Mouse (Mus musculus) neural tube, embryonic 14.5 days (tissue): ENCODE measurements around the gene Sfta2. TPM values are rescaled to one million over a fixed set of nuclear protein-coding genes. Genes with fewer than 3 reads are reported as not detected.

Experiments
- ATAC-seq: fragments of 200-750 bp; cut with Nextera tagmentation; 2 replicates; pipeline ENCODE4 v1.8.0; 2017; ENCODE audit warnings: low read depth, mild to moderate bottlenecking, moderate TSS enrichment, moderate library complexity
- H3K27ac ChIP-seq: fragments of 300-500 bp; sonication (generic); 2 replicates; pipeline ENCODE4 v1.5.1; 2014; ENCODE audit warnings: low read depth, mild to moderate bottlenecking, control low read depth, low read length, moderate library complexity, mixed read lengths
- H3K27me3 ChIP-seq: fragments of 300-500 bp; sonication (generic); 2 replicates; pipeline ENCODE4 v1.6.1; 2014; ENCODE audit warnings: low read length; ENCODE audit not compliant: control insufficient read depth, insufficient read depth
- H3K36me3 ChIP-seq: fragments of 300-500 bp; sonication (generic); 2 replicates; pipeline ENCODE4 v1.6.1; 2014; ENCODE audit warnings: low read length, mixed read lengths; ENCODE audit not compliant: control insufficient read depth, insufficient read depth
- H3K4me1 ChIP-seq: fragments of 300-500 bp; sonication (generic); 2 replicates; pipeline ENCODE4 v1.6.1; 2014; ENCODE audit warnings: low read length; ENCODE audit not compliant: control insufficient read depth, insufficient read depth
- H3K4me2 ChIP-seq: fragments of 300-500 bp; sonication (generic); 2 replicates; pipeline ENCODE4 v1.6.1; 2014; ENCODE audit warnings: mild to moderate bottlenecking, low read depth, low read length, control low read depth
- H3K4me3 ChIP-seq: fragments of 300-500 bp; sonication (generic); 2 replicates; pipeline ENCODE4 v1.5.1; 2014; ENCODE audit warnings: low read depth, low read length, control low read depth, mixed read lengths
- H3K9ac ChIP-seq: fragments of 300-500 bp; sonication (generic); replicated peaks from 2 replicates; pipeline ENCODE4 v1.6.1; 2014; ENCODE audit warnings: low read depth, mild to moderate bottlenecking, control low read depth, low read length, mixed read lengths
- H3K9me3 ChIP-seq: fragments of 300-500 bp; sonication (generic); 2 replicates; pipeline ENCODE4 v1.6.1; 2016; ENCODE audit warnings: low read length; ENCODE audit not compliant: control insufficient read depth
- WGBS: fragments of 180-500 bp; shearing (Covaris S2); extraction: QIAGEN DNeasy Blood & Tissue Kit; methylation state at CpG from one replicate; pipeline ENCODE4 v1.1.7; 2014; 5-methylcytosine and 5-hydroxymethylcytosine counted together
- polyA plus RNA-seq: library from polyadenylated mRNA; unstranded; fragments of >200 nt; fragmentation: Nextera tagmentation; extraction: Ambion mirVana; gene quantifications from 2 replicates; pipeline ENCODE4 v1.2.1, GENCODE M21; 2014

Sfta2 gene
- polyA plus RNA-seq, 1 experiment from 2014 or later: not detected

GRCm38 (mm10) chr17:35590410-35591218 is 10.7 kb upstream of the Sfta2 start:
- H3K27me3 ChIP-seq: no peaks in the 10 kb centered on the region
- no peak overlapping the region for H3K9ac ChIP-seq
- H3K4me2 ChIP-seq: no peak overlapping the region
- peak; percentile 82; the same call in 1 of the 2 replicates for ATAC-seq
- H3K27ac ChIP-seq: no peak overlapping the region; the same call in 1 of the 2 replicates
- no peaks in the 10 kb centered on the region for H3K9me3 ChIP-seq
- no peak overlapping the region for H3K4me3 ChIP-seq
- H3K4me1 ChIP-seq: no peaks in the 10 kb centered on the region
- H3K36me3 ChIP-seq: no peaks in the 10 kb centered on the region
- 49% methylated on average over 21 of the region's 21 CpGs for WGBS

GRCm38 (mm10) chr17:35591219-35591578 is 10.2 kb upstream of the Sfta2 start:
- no peaks in the 10 kb centered on the region for H3K4me1 ChIP-seq
- H3K4me2 ChIP-seq: no peak overlapping the region
- H3K9me3 ChIP-seq: no peaks in the 10 kb centered on the region
- WGBS: 55% methylated on average over 7 of the region's 7 CpGs
- 0 out of 2 replicates have a peak, but pooled peaks have one; percentile 65 for ATAC-seq
- no peak overlapping the region for H3K9ac ChIP-seq
- no peak overlapping the region for H3K4me3 ChIP-seq
- no peak overlapping the region; the same call in 1 of the 2 replicates for H3K27ac ChIP-seq
- no peaks in the 10 kb centered on the region for H3K36me3 ChIP-seq
- no peaks in the 10 kb centered on the region for H3K27me3 ChIP-seq

GRCm38 (mm10) chr17:35591731-35592130 is 9.6 kb upstream of the Sfta2 start:
- Histone ChIP-seq H3K9me3 (no peaks in the 10 kb centered on the region), H3K4me3 (no peak overlapping the region), H3K27ac (no peak overlapping the region), H3K4me1 (no peaks in the 10 kb centered on the region), H3K36me3 (no peaks in the 10 kb centered on the region), H3K9ac (no peak overlapping the region), H3K4me2 (no peak overlapping the region), H3K27me3 (no peaks in the 10 kb centered on the region)
- 92% methylated on average over 15 of the region's 15 CpGs for WGBS
- no peak for ATAC-seq

DNA sequence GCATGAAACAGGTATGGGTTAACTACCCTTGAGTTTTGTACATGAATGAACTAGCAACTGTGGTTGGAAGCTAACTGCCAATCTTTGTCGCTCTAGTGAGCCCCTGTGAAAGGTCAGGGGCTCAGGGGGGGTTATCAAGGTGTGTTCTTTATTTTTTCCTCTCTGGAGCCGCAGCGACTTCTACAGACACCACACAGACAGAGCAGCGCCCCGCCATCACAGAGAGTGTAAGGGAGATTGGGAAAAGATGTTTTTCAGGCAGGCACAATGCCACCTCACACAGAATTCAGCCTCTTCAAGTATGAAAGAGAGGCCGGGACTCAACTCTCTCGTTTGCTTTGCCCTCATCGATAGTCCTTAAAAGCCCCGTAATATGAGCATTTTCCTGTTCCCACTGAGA is 9.2 kb upstream of the Sfta2 start:
- no peak for ATAC-seq
- H3K4me1 ChIP-seq: no peaks in the 10 kb centered on the region
- H3K9ac ChIP-seq: no peak overlapping the region
- no peaks in the 10 kb centered on the region for H3K9me3 ChIP-seq
- H3K4me2 ChIP-seq: no peak overlapping the region
- no peaks in the 10 kb centered on the region for H3K27me3 ChIP-seq
- H3K27ac ChIP-seq: no peak overlapping the region
- H3K36me3 ChIP-seq: no peaks in the 10 kb centered on the region
- H3K4me3 ChIP-seq: no peak overlapping the region
- WGBS: 91% methylated on average over 9 of the region's 9 CpGs

DNA sequence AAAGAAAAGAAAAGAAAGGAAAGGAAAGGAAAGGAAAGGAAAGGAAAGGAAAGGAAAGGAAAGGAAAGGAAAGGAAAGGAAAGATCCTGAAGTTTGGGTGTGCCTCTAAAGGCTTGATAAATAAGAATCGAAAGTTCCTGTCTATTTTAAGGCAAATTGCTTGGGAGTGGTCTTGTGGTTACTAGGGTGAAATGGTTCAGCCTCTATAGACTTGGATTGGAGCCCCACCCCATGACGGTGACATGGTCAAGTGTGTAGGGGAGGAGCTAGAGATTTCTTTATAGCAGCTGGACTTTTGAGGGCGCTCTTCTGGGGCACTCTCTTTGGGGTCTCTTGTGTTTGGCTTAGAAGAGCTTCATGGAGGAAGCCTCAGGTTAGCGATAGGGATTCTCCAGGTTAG is 7.6 kb upstream of the Sfta2 start:
- no peaks in the 10 kb centered on the region for H3K36me3 ChIP-seq
- WGBS: 39% methylated on average over 4 of the region's 4 CpGs
- no peak overlapping the region for H3K9ac ChIP-seq
- no peak overlapping the region for H3K4me3 ChIP-seq
- H3K4me2 ChIP-seq: no peak overlapping the region
- no peaks in the 10 kb centered on the region for H3K27me3 ChIP-seq
- H3K27ac ChIP-seq: no peak overlapping the region
- ATAC-seq: no peak
- no peaks in the 10 kb centered on the region for H3K4me1 ChIP-seq
- H3K9me3 ChIP-seq: no peaks in the 10 kb centered on the region

DNA sequence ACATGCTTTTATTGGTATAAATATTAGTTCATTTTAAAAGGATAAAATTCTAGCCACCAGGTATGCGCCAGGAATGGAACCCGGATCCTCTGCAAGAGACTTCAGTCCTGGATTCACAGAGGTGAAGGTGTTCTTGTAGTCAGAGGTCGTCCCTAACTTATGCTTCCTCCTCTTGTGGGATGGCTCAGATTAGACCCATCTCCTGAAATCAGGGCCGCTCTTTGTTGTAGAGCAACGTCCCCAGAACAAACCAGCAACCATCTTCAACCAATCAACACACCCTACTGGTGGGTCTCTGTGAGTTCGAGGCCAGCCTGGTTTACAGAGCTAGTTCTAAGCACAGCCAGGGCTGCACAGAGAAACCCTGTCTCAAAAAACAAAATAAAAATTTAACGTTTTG is 6.9 kb upstream of the Sfta2 start:
- no peaks in the 10 kb centered on the region for H3K36me3 ChIP-seq
- no peaks in the 10 kb centered on the region for H3K27me3 ChIP-seq
- no peak overlapping the region for H3K27ac ChIP-seq
- 89% methylated on average over 7 of the region's 7 CpGs for WGBS
- no peak overlapping the region for H3K4me3 ChIP-seq
- H3K9me3 ChIP-seq: no peaks in the 10 kb centered on the region
- ATAC-seq: no peak
- no peak overlapping the region for H3K9ac ChIP-seq
- H3K4me1 ChIP-seq: no peaks in the 10 kb centered on the region
- H3K4me2 ChIP-seq: no peak overlapping the region

DNA sequence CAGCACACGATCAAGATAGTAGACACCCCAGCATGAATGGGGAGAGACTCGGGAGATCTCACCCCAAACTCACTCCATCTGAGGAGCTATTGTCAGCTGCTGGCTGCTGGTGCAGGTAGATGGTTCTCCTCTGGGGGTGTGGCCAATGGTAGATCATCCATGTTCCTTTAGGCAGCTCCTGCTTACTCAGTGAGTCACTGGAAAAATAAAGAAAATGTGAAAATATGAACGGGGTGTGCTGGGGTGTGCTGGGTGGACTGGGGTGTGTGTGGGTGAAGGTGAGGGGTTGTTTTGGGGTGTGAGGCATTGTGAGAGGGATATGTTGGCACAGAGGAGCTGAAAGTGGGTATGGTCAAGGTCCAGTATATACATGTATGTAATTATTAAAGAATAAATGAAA is 4.0 kb upstream of the Sfta2 start:
- no peak overlapping the region for H3K4me3 ChIP-seq
- no peaks in the 10 kb centered on the region for H3K9me3 ChIP-seq
- 95% methylated on average over 3 of the region's 3 CpGs for WGBS
- H3K4me1 ChIP-seq: no peaks in the 10 kb centered on the region
- H3K9ac ChIP-seq: no peak overlapping the region
- no peak overlapping the region for H3K27ac ChIP-seq
- ATAC-seq: no peak
- H3K4me2 ChIP-seq: no peak overlapping the region
- no peaks in the 10 kb centered on the region for H3K36me3 ChIP-seq
- no peaks in the 10 kb centered on the region for H3K27me3 ChIP-seq

DNA sequence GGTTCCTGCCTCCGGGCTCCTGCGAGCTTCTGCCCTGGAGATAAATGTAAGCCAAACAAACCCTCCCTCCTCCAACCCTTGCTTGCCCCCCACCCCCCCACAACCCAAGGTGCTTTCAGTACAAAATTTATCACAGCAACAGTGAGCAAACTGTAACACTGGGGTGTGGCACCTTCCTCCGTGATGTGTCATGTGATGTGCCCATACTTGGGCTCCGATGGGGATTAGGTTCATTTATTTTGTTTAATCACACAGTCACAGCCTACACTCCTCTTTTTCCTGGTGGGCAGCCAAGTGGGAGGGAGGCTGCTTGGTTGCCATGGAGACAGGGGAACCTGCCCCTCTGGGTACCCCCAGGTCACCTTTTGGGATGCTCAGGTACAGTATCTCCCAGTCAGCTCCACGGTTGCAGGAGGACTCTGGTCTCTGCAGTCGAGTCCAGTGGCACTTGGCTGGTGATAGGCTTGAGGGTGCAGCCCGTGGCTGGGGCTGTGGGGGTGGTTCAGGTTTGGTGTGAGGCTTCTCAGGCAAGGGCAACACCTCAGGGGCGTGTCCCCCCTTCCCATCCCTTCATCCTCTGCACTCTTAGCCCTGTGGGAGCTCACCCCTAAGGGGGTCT is 496 bp downstream of the Sfta2 start:
- H3K4me2 ChIP-seq: no peak overlapping the region
- no peaks in the 10 kb centered on the region for H3K36me3 ChIP-seq
- H3K27me3 ChIP-seq: no peaks in the 10 kb centered on the region
- no peak overlapping the region for H3K4me3 ChIP-seq
- ATAC-seq: no peak
- H3K4me1 ChIP-seq: no peaks in the 10 kb centered on the region
- no peak overlapping the region for H3K27ac ChIP-seq
- no peak overlapping the region for H3K9ac ChIP-seq
- H3K9me3 ChIP-seq: no peaks in the 10 kb centered on the region
- whole genome bisulfite sequencing: 65% methylated on average over 8 of the region's 8 CpGs

DNA sequence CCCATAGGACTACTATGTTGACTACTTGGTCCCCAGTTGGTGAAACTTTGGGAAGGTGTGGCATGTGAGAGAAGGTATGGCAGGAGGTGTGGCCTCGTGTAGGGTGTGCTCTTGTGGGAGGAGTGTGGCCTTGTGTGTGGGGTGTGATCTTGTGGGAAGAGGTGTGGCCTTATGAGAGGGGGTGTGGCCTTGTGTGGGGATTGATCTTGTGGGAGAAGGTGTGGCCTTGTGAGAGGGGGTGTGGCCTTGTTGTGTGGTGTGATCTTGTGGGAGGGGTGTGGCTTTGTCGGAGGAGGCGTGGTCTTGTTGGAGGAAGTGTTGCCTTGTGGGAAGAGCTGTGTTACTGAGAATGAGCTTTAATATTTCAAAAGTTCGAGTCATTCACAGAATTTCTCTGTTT is 15.8 kb downstream of the Sfta2 start:
- no peak for ATAC-seq
- H3K9me3 ChIP-seq: no peaks in the 10 kb centered on the region
- H3K27me3 ChIP-seq: no peaks in the 10 kb centered on the region
- H3K9ac ChIP-seq: no peak overlapping the region
- no peak overlapping the region for H3K27ac ChIP-seq
- H3K4me1 ChIP-seq: no peaks in the 10 kb centered on the region
- H3K36me3 ChIP-seq: no peaks in the 10 kb centered on the region
- H3K4me3 ChIP-seq: no peak overlapping the region
- no peak overlapping the region for H3K4me2 ChIP-seq
- WGBS: 78% methylated on average over 4 of the region's 4 CpGs
